Mouse (Mus musculus) layer of hippocampus, postnatal 14 days (tissue): ENCODE measurements around the gene Endov. TPM values are rescaled to one million over a fixed set of nuclear protein-coding genes. Genes with fewer than 3 reads are reported as not detected.
A peak's percentile ranks its signal among the peaks of the same experiment; 100 is the strongest.

Source experiments
- DNase-seq, 2 experiments: peaks; one replicate each; pipeline ENCODE4 v3.0.0; 2021 to 2022; ENCODE audit warnings: low spot score in 2 of 2, mixed read lengths in 1 of 2
- total RNA-seq, 2 experiments: library from RNA; stranded (reverse); gene quantifications; 2 replicates each; pipeline ENCODE4 v1.2.3; 2021

Endov gene
- total RNA-seq, 2 experiments from 2014 or later: 26.3 to 27.7 TPM

- DNase-seq: peak; percentile 61
Observed at GRCm38 (mm10) chr11:119515823-119516676, 24.9 kb downstream of the Endov start.

GRCm38 (mm10) chr11:119516677-119517361 lies 25.7 kb downstream of the Endov start:
- DNase-seq: peak in 1 of 2 experiments; percentile 37

GRCm38 (mm10) chr11:119519387-119519786 lies 28.2 kb downstream of the Endov start:
- DNase-seq: no peak

GRCm38 (mm10) chr11:119520005-119520712 lies 29.0 kb downstream of the Endov start:
- no peak for DNase-seq

- DNase-seq: no peak
Observed at GRCm38 (mm10) chr11:119520713-119521063, 29.5 kb downstream of the Endov start.

GRCm38 (mm10) chr11:119521920-119522710 lies 31.0 kb downstream of the Endov start:
- no peak for DNase-seq

- no peak for DNase-seq
Observed at GRCm38 (mm10) chr11:119522779-119523178, 31.6 kb downstream of the Endov start.

GRCm38 (mm10) chr11:119523392-119523791 lies 32.2 kb downstream of the Endov start:
- DNase-seq: no peak

- peak in 1 of 2 experiments; percentile 73 for DNase-seq
Observed at GRCm38 (mm10) chr11:119524545-119524949, 33.4 kb downstream of the Endov start.

GRCm38 (mm10) chr11:119526068-119526966 lies 35.2 kb downstream of the Endov start:
- DNase-seq: no peak

- DNase-seq: no peak
Observed at GRCm38 (mm10) chr11:119528930-119529329, 37.8 kb downstream of the Endov start.

- peak in 1 of 2 experiments; percentile 76 for DNase-seq
Observed at GRCm38 (mm10) chr11:119532460-119532859, 41.3 kb downstream of the Endov start.

- DNase-seq: no peak
Observed at GRCm38 (mm10) chr11:119533745-119534144, 42.6 kb downstream of the Endov start.

- DNase-seq: no peak
Observed at GRCm38 (mm10) chr11:119539944-119540343, 48.8 kb downstream of the Endov start.

- DNase-seq: no peak
Observed at GRCm38 (mm10) chr11:119540560-119540959, 49.4 kb downstream of the Endov start.

- DNase-seq: no peak
Observed at GRCm38 (mm10) chr11:119541082-119541481, 49.9 kb downstream of the Endov start.

- DNase-seq: no peak
Observed at GRCm38 (mm10) chr11:119542371-119542770, 51.2 kb downstream of the Endov start.

GRCm38 (mm10) chr11:119542886-119543285 lies 51.7 kb downstream of the Endov start:
- DNase-seq: no peak

- DNase-seq: no peak
Observed at GRCm38 (mm10) chr11:119543816-119544517, 52.8 kb downstream of the Endov start.
